Mouse (Mus musculus) liver, embryonic 14.5 days (tissue): Measurements from ENCODE around the gene Pawr.
"Not testable (repeated sequence)": the region's sequence is repeated elsewhere in the genome, so short reads cannot be mapped to it uniquely, and the experiment has no call there.

Experiments
- CTCF ChIP-seq: IDR thresholded peaks from 2 replicates; pipeline ENCODE4 v1.5.1; 2016; ENCODE audit warnings: antibody characterized with exemption, low read depth, control low read depth
- EP300 ChIP-seq: IDR thresholded peaks from 2 replicates; pipeline ENCODE4 v1.6.1; 2016; ENCODE audit warnings: antibody characterized with exemption, low read depth

GRCm38 (mm10) chr10:108346301-108346700 lies 14.4 kb downstream of the Pawr start:
- not testable (repeated sequence) for TF ChIP-seq CTCF, EP300
